Mouse (Mus musculus) heart, embryonic 10.5 days (tissue): ENCODE results near the gene Lst1. TPM values are rescaled to one million over a fixed set of nuclear protein-coding genes. Genes with fewer than 3 reads are reported as not detected.

Experiments used
- DNase-seq: peaks from one replicate; pipeline ENCODE4 v3.0.0-alpha.2; 2017; ENCODE audit warnings: low spot score
- H3K27ac ChIP-seq: fragments of 300-500 bp; sonication (generic); 2 replicates; pipeline ENCODE4 v1.5.1; 2016; ENCODE audit warnings: mild to moderate bottlenecking
- H3K27me3 ChIP-seq: fragments of 300-500 bp; sonication (generic); 2 replicates; pipeline ENCODE4 v1.6.1; 2016; ENCODE audit warnings: mild to moderate bottlenecking; ENCODE audit not compliant: poor library complexity, insufficient read depth, severe bottlenecking
- H3K36me3 ChIP-seq: fragments of 300-500 bp; sonication (generic); 2 replicates; pipeline ENCODE4 v1.6.1; 2016; ENCODE audit warnings: mild to moderate bottlenecking, moderate library complexity
- H3K4me1 ChIP-seq: fragments of 300-500 bp; sonication (generic); 2 replicates; pipeline ENCODE4 v1.6.1; 2016; ENCODE audit warnings: mild to moderate bottlenecking
- H3K4me3 ChIP-seq: fragments of 300-500 bp; sonication (generic); 2 replicates; pipeline ENCODE4 v1.5.1; 2016; ENCODE audit warnings: mild to moderate bottlenecking, moderate library complexity
- H3K9me3 ChIP-seq: fragments of 300-500 bp; sonication (generic); 2 replicates; pipeline ENCODE4 v1.6.1; 2016; ENCODE audit warnings: mild to moderate bottlenecking, moderate library complexity
- WGBS: fragments of 180-500 bp; shearing (Covaris S2); methylation state at CpG from one replicate; pipeline ENCODE4 v1.1.7; 2016; 5-methylcytosine and 5-hydroxymethylcytosine counted together
- polyA plus RNA-seq: library from polyadenylated mRNA; unstranded; fragments of >200 nt; fragmentation: Nextera tagmentation; extraction: Ambion mirVana; gene quantifications from 2 replicates; pipeline ENCODE4 v1.2.1, GENCODE M21; 2016

Gene Lst1
- polyA plus RNA-seq, 1 experiment from 2014 or later: 2.2 TPM

GRCm38 (mm10) chr17:35158850-35159593 is 29.2 kb downstream of the Lst1 start:
- H3K4me1 ChIP-seq: peaks cover 17% of the 10 kb centered on the region
- DNase-seq: no peak
- H3K27me3 ChIP-seq: no peaks in the 10 kb centered on the region
- H3K27ac ChIP-seq: no peak overlapping the region
- 90% methylated on average over 16 of the region's 16 CpGs for WGBS
- no peak overlapping the region for H3K4me3 ChIP-seq
- H3K36me3 ChIP-seq: peaks cover 88% of the 10 kb centered on the region
- no peaks in the 10 kb centered on the region for H3K9me3 ChIP-seq

GRCm38 (mm10) chr17:35157661-35158175 is 30.5 kb downstream of the Lst1 start:
- Histone ChIP-seq H3K27ac (no peak overlapping the region), H3K36me3 (peaks cover 99% of the 10 kb centered on the region), H3K9me3 (no peaks in the 10 kb centered on the region), H3K4me3 (no peak overlapping the region), H3K27me3 (no peaks in the 10 kb centered on the region), H3K4me1 (peaks cover 8% of the 10 kb centered on the region)
- no peak for DNase-seq
- WGBS: 97% methylated on average over 8 of the region's 8 CpGs

- Histone ChIP-seq H3K36me3 (peaks cover 100% of the 10 kb centered on the region), H3K4me1 (peaks cover 4% of the 10 kb centered on the region; the same call in 1 of the 2 replicates), H3K9me3 (no peaks in the 10 kb centered on the region), H3K4me3 (no peak overlapping the region), H3K27ac (no peak overlapping the region), H3K27me3 (no peaks in the 10 kb centered on the region)
- WGBS: 89% methylated on average over 8 of the region's 8 CpGs
- no peak for DNase-seq
Measured at GRCm38 (mm10) chr17:35157254-35157653, 31.0 kb downstream of the Lst1 start.

- no peak for DNase-seq
Measured at GRCm38 (mm10) chr17:35156461-35157200, 31.6 kb downstream of the Lst1 start.

GRCm38 (mm10) chr17:35155451-35155850 is 32.8 kb downstream of the Lst1 start:
- Histone ChIP-seq H3K27ac (no peak overlapping the region), H3K4me3 (no peak overlapping the region), H3K4me1 (no peaks in the 10 kb centered on the region), H3K27me3 (no peaks in the 10 kb centered on the region), H3K9me3 (no peaks in the 10 kb centered on the region), H3K36me3 (peaks cover 98% of the 10 kb centered on the region)
- DNase-seq: no peak
- 93% methylated on average over 12 of the region's 12 CpGs for WGBS

More at GRCm38 (mm10) chr17:35156461-35157200, 31.6 kb downstream of the Lst1 start:
- H3K9me3 ChIP-seq: no peaks in the 10 kb centered on the region
- no peak overlapping the region for H3K27ac ChIP-seq
- no peaks in the 10 kb centered on the region for H3K27me3 ChIP-seq
- H3K4me1 ChIP-seq: 0 out of 2 replicates have a peak, but pooled peaks cover 2% of the 10 kb centered on the region
- H3K4me3 ChIP-seq: no peak overlapping the region
- peaks cover 100% of the 10 kb centered on the region for H3K36me3 ChIP-seq
- WGBS: 92% methylated on average over 33 of the region's 33 CpGs

- 79% methylated on average over 7 of the region's 7 CpGs for WGBS
- no peak for DNase-seq
- Histone ChIP-seq H3K9me3 (no peaks in the 10 kb centered on the region), H3K4me3 (no peak overlapping the region), H3K36me3 (peaks cover 98% of the 10 kb centered on the region), H3K27me3 (no peaks in the 10 kb centered on the region), H3K27ac (no peak overlapping the region), H3K4me1 (no peaks in the 10 kb centered on the region)
Measured at GRCm38 (mm10) chr17:35154616-35155015, 33.6 kb downstream of the Lst1 start.

- 88% methylated on average over 4 of the region's 4 CpGs for WGBS
- no peak overlapping the region for H3K4me3 ChIP-seq
- no peaks in the 10 kb centered on the region for H3K27me3 ChIP-seq
- no peaks in the 10 kb centered on the region for H3K9me3 ChIP-seq
- no peaks in the 10 kb centered on the region for H3K4me1 ChIP-seq
- no peak overlapping the region for H3K27ac ChIP-seq
- DNase-seq: no peak
- H3K36me3 ChIP-seq: peaks cover 98% of the 10 kb centered on the region
Measured at GRCm38 (mm10) chr17:35153931-35154330, 34.3 kb downstream of the Lst1 start.

GRCm38 (mm10) chr17:35153077-35153476 is 35.2 kb downstream of the Lst1 start:
- 91% methylated on average over 9 of the region's 9 CpGs for WGBS
- Histone ChIP-seq H3K27ac (no peak overlapping the region), H3K4me3 (no peak overlapping the region), H3K4me1 (no peaks in the 10 kb centered on the region), H3K9me3 (no peaks in the 10 kb centered on the region), H3K27me3 (no peaks in the 10 kb centered on the region), H3K36me3 (peaks cover 98% of the 10 kb centered on the region)
- DNase-seq: no peak

- WGBS: 97% methylated on average over 4 of the region's 4 CpGs
- Histone ChIP-seq H3K4me3 (no peak overlapping the region), H3K27me3 (no peaks in the 10 kb centered on the region), H3K9me3 (no peaks in the 10 kb centered on the region), H3K36me3 (peaks cover 98% of the 10 kb centered on the region), H3K4me1 (no peaks in the 10 kb centered on the region), H3K27ac (no peak overlapping the region)
- no peak for DNase-seq
Measured at GRCm38 (mm10) chr17:35152121-35152520, 36.1 kb downstream of the Lst1 start.

- H3K4me1 ChIP-seq: no peaks in the 10 kb centered on the region
- no peaks in the 10 kb centered on the region for H3K9me3 ChIP-seq
- WGBS: 74% methylated on average over 5 of the region's 5 CpGs
- H3K27ac ChIP-seq: no peak overlapping the region
- H3K27me3 ChIP-seq: no peaks in the 10 kb centered on the region
- H3K36me3 ChIP-seq: peaks cover 98% of the 10 kb centered on the region
- DNase-seq: no peak
- no peak overlapping the region for H3K4me3 ChIP-seq
Measured at GRCm38 (mm10) chr17:35147922-35148639, 40.2 kb downstream of the Lst1 start.

GRCm38 (mm10) chr17:35147348-35147747 is 40.9 kb downstream of the Lst1 start:
- H3K27ac ChIP-seq: no peak overlapping the region
- WGBS: 55% methylated on average over 3 of the region's 3 CpGs
- DNase-seq: no peak

GRCm38 (mm10) chr17:35146139-35146538 is 42.1 kb downstream of the Lst1 start:
- peaks cover 98% of the 10 kb centered on the region for H3K36me3 ChIP-seq
- DNase-seq: no peak
- H3K4me3 ChIP-seq: no peak overlapping the region
- no peak overlapping the region for H3K27ac ChIP-seq
- no peaks in the 10 kb centered on the region for H3K9me3 ChIP-seq
- H3K4me1 ChIP-seq: no peaks in the 10 kb centered on the region
- no peaks in the 10 kb centered on the region for H3K27me3 ChIP-seq
- 87% methylated on average over 5 of the region's 5 CpGs for WGBS

More at GRCm38 (mm10) chr17:35147348-35147747, 40.9 kb downstream of the Lst1 start:
- Histone ChIP-seq H3K4me3 (no peak overlapping the region), H3K36me3 (peaks cover 98% of the 10 kb centered on the region), H3K27me3 (no peaks in the 10 kb centered on the region), H3K9me3 (no peaks in the 10 kb centered on the region), H3K4me1 (no peaks in the 10 kb centered on the region)
